Mouse (Mus musculus) MEL (cell line): ENCODE data around the gene Atp8b3. TPM values are rescaled to one million over a fixed set of nuclear protein-coding genes. Genes with fewer than 3 reads are reported as not detected.

Experiments used
- DNase-seq: peaks from one replicate; pipeline ENCODE4 v3.0.0; 2011; ENCODE audit warnings: low read depth, low spot score
- H3K27ac ChIP-seq: 2 replicates; pipeline ENCODE4 v1.5.1; 2012; ENCODE audit warnings: low read depth, mild to moderate bottlenecking, control low read depth, low read length, moderate library complexity; ENCODE audit not compliant: control insufficient read depth
- H3K27me3 ChIP-seq, 2 experiments: fragments of 150-350 bp in 1 of 2; sonication (generic) in 1 of 2; 2 replicates each; pipeline ENCODE4 v1.6.1; 2012; ENCODE audit warnings: low read length in 2 of 2, mild to moderate bottlenecking in 2 of 2, improper control_type of control experiment in 1 of 2, moderate library complexity in 1 of 2; ENCODE audit not compliant: insufficient read depth in 2 of 2, control insufficient read depth in 1 of 2
- H3K36me3 ChIP-seq, 2 experiments: 2 replicates each; pipeline ENCODE4 v1.6.1; 2012 to 2014; ENCODE audit warnings: low read length in 2 of 2, improper control_type of control experiment in 1 of 2, inconsistent platforms in 1 of 2, mild to moderate bottlenecking in 1 of 2; ENCODE audit not compliant: insufficient read depth in 2 of 2, control insufficient read depth in 1 of 2
- H3K4me1 ChIP-seq, 2 experiments: fragments of 150-350 bp in 1 of 2; sonication (generic) in 1 of 2; 2 replicates each; pipeline ENCODE4 v1.6.1; 2012; ENCODE audit warnings: low read length in 2 of 2, improper control_type of control experiment in 1 of 2, mild to moderate bottlenecking in 1 of 2; ENCODE audit not compliant: insufficient read depth in 2 of 2, control insufficient read depth in 1 of 2
- H3K4me3 ChIP-seq, 2 experiments: fragments of 150-350 bp in 1 of 2; sonication (generic) in 1 of 2; 2 replicates each; pipeline ENCODE4 v1.5.1; 2012; ENCODE audit warnings: low read depth in 2 of 2, low read length in 2 of 2, mild to moderate bottlenecking in 2 of 2, moderate library complexity in 2 of 2, control low read depth in 1 of 2, improper control_type of control experiment in 1 of 2; ENCODE audit not compliant: control insufficient read depth in 1 of 2, insufficient read depth in 1 of 2
- H3K79me2 ChIP-seq: 2 replicates; pipeline ENCODE4 v1.6.1; 2012; ENCODE audit warnings: mild to moderate bottlenecking, low read length, moderate library complexity; ENCODE audit not compliant: control insufficient read depth, poor library complexity, insufficient read depth
- H3K9ac ChIP-seq: 2 replicates; pipeline ENCODE4 v1.6.1; 2012; ENCODE audit warnings: low read depth, mild to moderate bottlenecking, control low read depth, low read length, moderate library complexity; ENCODE audit not compliant: control insufficient read depth, poor library complexity, severe bottlenecking
- H3K9me3 ChIP-seq: fragments of 150-350 bp; sonication (generic); replicated peaks from 2 replicates; pipeline ENCODE4 v1.6.1; 2012; ENCODE audit warnings: mild to moderate bottlenecking, low read length, improper control_type of control experiment, moderate library complexity; ENCODE audit not compliant: insufficient read depth
- CHD1 ChIP-seq: IDR thresholded peaks from 2 replicates; pipeline ENCODE4 v1.6.1; 2012; ENCODE audit warnings: low read depth, mild to moderate bottlenecking, inconsistent platforms, low read length, improper control_type of control experiment
- CTCF ChIP-seq, 3 experiments: IDR thresholded peaks in 2 of 3; conservative IDR thresholded peaks in 1 of 3; 2 replicates each; pipeline ENCODE4 v1.5.1; 2011 to 2012; ENCODE audit warnings: low read length in 3 of 3, low read depth in 2 of 3, mild to moderate bottlenecking in 2 of 3, improper control_type of control experiment in 1 of 3, inconsistent platforms in 1 of 3, mixed read lengths in 1 of 3, moderate library complexity in 1 of 3; ENCODE audit not compliant: control insufficient read depth in 1 of 3, insufficient read depth in 1 of 3, poor library complexity in 1 of 3, severe bottlenecking in 1 of 3
- EP300 ChIP-seq, 2 experiments: IDR thresholded peaks; 2 replicates each; pipeline ENCODE4 v1.6.1; 2011; ENCODE audit warnings: improper control_type of control experiment in 2 of 2, low read length in 2 of 2, low read depth in 1 of 2, mild to moderate bottlenecking in 1 of 2
- ETS1 ChIP-seq: IDR thresholded peaks from 2 replicates; pipeline ENCODE4 v1.6.1; 2012; ENCODE audit warnings: low read depth, mild to moderate bottlenecking, inconsistent platforms, low read length, improper control_type of control experiment, moderate library complexity
- KAT2A ChIP-seq: conservative IDR thresholded peaks from 2 replicates; pipeline ENCODE4 v1.6.1; 2012; ENCODE audit warnings: low read depth, low read length, improper control_type of control experiment, inconsistent platforms
- MAFK ChIP-seq: IDR thresholded peaks from 2 replicates; pipeline ENCODE4 v1.6.1; 2011; ENCODE audit warnings: low read depth, mild to moderate bottlenecking, low read length, improper control_type of control experiment, borderline replicate concordance
- MXI1 ChIP-seq: IDR thresholded peaks from 2 replicates; pipeline ENCODE4 v1.6.1; 2011; ENCODE audit warnings: mild to moderate bottlenecking, low read depth, low read length, improper control_type of control experiment
- MYC ChIP-seq: IDR thresholded peaks from 2 replicates; pipeline ENCODE4 v1.6.1; 2011; ENCODE audit warnings: low read depth, mild to moderate bottlenecking, low read length, improper control_type of control experiment, moderate library complexity
- NELFE ChIP-seq: IDR thresholded peaks from 2 replicates; pipeline ENCODE4 v1.6.1; 2011; ENCODE audit warnings: low read depth, low read length, improper control_type of control experiment
- NRF1 ChIP-seq: IDR thresholded peaks from 2 replicates; pipeline ENCODE4 v1.6.1; 2014; ENCODE audit warnings: low read depth, mild to moderate bottlenecking, inconsistent platforms, low read length, improper control_type of control experiment, moderate library complexity; ENCODE audit not compliant: poor library complexity, insufficient read depth, severe bottlenecking
- POLR2A ChIP-seq, 2 experiments: IDR thresholded peaks; 2 replicates each; pipeline ENCODE4 v1.6.1; 2011 to 2012; ENCODE audit warnings: low read length in 2 of 2, mild to moderate bottlenecking in 2 of 2, control low read depth in 1 of 2, improper control_type of control experiment in 1 of 2, low read depth in 1 of 2, moderate library complexity in 1 of 2; ENCODE audit not compliant: control insufficient read depth in 1 of 2, insufficient read depth in 1 of 2, poor library complexity in 1 of 2
- POLR2AphosphoS5 ChIP-seq: IDR thresholded peaks from 2 replicates; pipeline ENCODE4 v1.6.1; 2012; ENCODE audit warnings: low read depth, borderline replicate concordance, mild to moderate bottlenecking, inconsistent platforms, low read length, moderate library complexity, mixed read lengths
- RCOR1 ChIP-seq: IDR thresholded peaks from 2 replicates; pipeline ENCODE4 v1.6.1; 2012; ENCODE audit warnings: low read depth, mild to moderate bottlenecking, inconsistent platforms, low read length, improper control_type of control experiment
- TCF12 ChIP-seq: IDR thresholded peaks from 2 replicates; pipeline ENCODE4 v1.6.1; 2014; ENCODE audit warnings: low read depth, mild to moderate bottlenecking, inconsistent platforms, low read length, improper control_type of control experiment, moderate library complexity
- USF1 ChIP-seq: IDR thresholded peaks from 2 replicates; pipeline ENCODE4 v1.6.1; 2014; ENCODE audit warnings: low read depth, mild to moderate bottlenecking, inconsistent platforms, low read length, improper control_type of control experiment, moderate library complexity
- USF2 ChIP-seq, 2 experiments: IDR thresholded peaks; 2 replicates each; pipeline ENCODE4 v1.6.1; 2011 to 2012; ENCODE audit warnings: improper control_type of control experiment in 2 of 2, low read length in 2 of 2, borderline replicate concordance in 1 of 2, inconsistent platforms in 1 of 2, low read depth in 1 of 2, mild to moderate bottlenecking in 1 of 2; ENCODE audit not compliant: insufficient read depth in 1 of 2
- polyA plus RNA-seq, 2 experiments: library from polyadenylated mRNA; stranded (reverse) in 1 of 2; unstranded in 1 of 2; fragments of >175 nt in 1 of 2; fragments of >200 nt in 1 of 2; gene quantifications; 2 replicates each; pipeline versions ENCODE4 v1.2.1 to v1.2.4; 2012; ENCODE audit warnings: low replicate concordance in 2 of 2, low read depth in 1 of 2; ENCODE audit not compliant: insufficient read length in 2 of 2, insufficient read depth in 1 of 2, missing spikeins in 1 of 2
- total RNA-seq: library from RNA; depleted of rRNA; stranded (reverse); fragments of 300-350 nt; gene quantifications from 2 replicates; pipeline ENCODE4 v1.2.3, GENCODE M21; 2012; rRNA removed

Gene Atp8b3
- total RNA-seq (0.03 TPM in 1 of 2 replicates, not detected in the other), polyA plus RNA-seq (under 1 TPM in 1 of 2 experiments, not detected in 1; 0.13 TPM)

DNA sequence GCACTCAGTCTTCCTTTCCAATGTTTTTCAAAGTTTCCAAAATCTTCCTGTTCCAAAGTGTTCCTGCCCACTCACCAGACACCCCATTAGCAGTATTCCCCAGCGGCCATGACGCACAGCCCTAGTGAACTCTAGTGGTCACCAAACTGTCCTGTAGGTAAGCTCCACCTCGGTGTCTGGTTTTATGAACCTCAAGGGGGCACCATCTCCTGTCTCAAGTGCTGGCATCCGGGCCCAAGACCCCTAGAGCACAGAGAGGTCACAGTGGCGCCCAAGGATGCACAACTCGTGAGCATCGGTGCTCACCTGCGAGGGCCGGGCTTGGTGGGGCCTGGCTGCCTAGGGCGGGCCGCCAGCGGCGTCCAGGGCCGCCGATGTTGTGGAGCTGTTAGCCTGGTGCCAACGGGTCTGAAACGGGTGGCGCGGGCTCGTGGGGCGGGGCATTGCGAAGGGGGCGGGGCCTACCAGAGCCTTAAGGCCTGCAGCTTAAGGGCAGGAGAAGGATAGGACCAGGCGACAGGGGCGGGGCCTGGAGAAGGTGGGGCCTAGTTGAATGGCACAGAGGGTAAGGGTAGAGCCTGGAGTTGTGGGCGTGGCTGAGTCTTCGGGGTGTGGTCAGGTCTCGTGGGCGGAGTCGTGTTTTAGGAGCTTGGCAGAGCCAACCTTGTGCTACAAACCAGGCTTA lies at the start of gene Atp8b3:
Gene Atp8b3, minus strand, starts transcription at position 415 of the 685 bp plus-strand sequence.
- H3K4me3 ChIP-seq: peak within 1 kb of the TSS; percentile 47 to 86
- no peak within 1 kb of the TSS for H3K27ac ChIP-seq

GRCm38 (mm10) chr10:80587305-80587657 lies 48.4 kb upstream of the Atp8b3 start:
- H3K36me3 ChIP-seq: no peaks in the 10 kb centered on the region; a peak in 1 of 4 replicates
- TF ChIP-seq RCOR1 (no peak), KAT2A (no peak), CTCF (IDR thresholded peaks at IDR 0.05 in 2 of 3, conservative IDR thresholded peaks at IDR 0.05 in 1 of 3; ENCODE audit: control insufficient read depth in 1 of 3, insufficient read depth in 1 of 3, low read depth in 2 of 3, low read length in 3 of 3, poor library complexity in 1 of 3, severe bottlenecking in 1 of 3) (no peak), NRF1 (no peak), MXI1 (no peak), POLR2AphosphoS5 (no peak), USF2 (IDR thresholded peaks at IDR 0.05; ENCODE audit: borderline replicate concordance in 1 of 2, insufficient read depth in 1 of 2, low read depth in 1 of 2, low read length in 2 of 2) (no peak), NELFE (no peak), ETS1 (no peak), EP300 (IDR thresholded peaks at IDR 0.05; ENCODE audit: low read depth in 1 of 2, low read length in 2 of 2) (no peak), CHD1 (no peak), MYC (no peak), TCF12 (no peak)
- no peak for DNase-seq
- no peaks in the 10 kb centered on the region for H3K27me3 ChIP-seq
- H3K79me2 ChIP-seq: peaks cover 34% of the 10 kb centered on the region
- no peak overlapping the region for H3K27ac ChIP-seq
- no peaks in the 10 kb centered on the region for H3K9me3 ChIP-seq
- no peak overlapping the region for H3K4me3 ChIP-seq
- peaks cover 5 to 13% of the 10 kb centered on the region in 2 experiments; a peak in 3 of 4 replicates for H3K4me1 ChIP-seq
- H3K9ac ChIP-seq: no peak overlapping the region

More for the DNA sequence above, at the start of gene Atp8b3:
- Histone ChIP-seq H3K9me3 (no peaks in the 10 kb centered on the region), H3K79me2 (no peaks in the 10 kb centered on the region), H3K27me3 (no peaks in the 10 kb centered on the region), H3K9ac (peak within 1 kb of the TSS; percentile 58), H3K36me3 (peaks cover 0 to 9% of the 10 kb centered on the region in 2 experiments; a peak in 3 of 4 replicates), H3K4me1 (peaks cover 10 to 35% of the 10 kb centered on the region in 2 experiments; a peak in 3 of 4 replicates)
- no peak for TF ChIP-seq CHD1
- TF ChIP-seq USF1: peak; percentile 34; the same call in 1 of the 2 replicates
- no peak for TF ChIP-seq MAFK
- TF ChIP-seq POLR2A (IDR thresholded peaks at IDR 0.05; ENCODE audit: control insufficient read depth in 1 of 2, insufficient read depth in 1 of 2, low read depth in 1 of 2, low read length in 2 of 2, poor library complexity in 1 of 2): peak; percentile 22 to 36; a peak in 1 of 4 replicates
- TF ChIP-seq CTCF (IDR thresholded peaks at IDR 0.05 in 2 of 3, conservative IDR thresholded peaks at IDR 0.05 in 1 of 3; ENCODE audit: control insufficient read depth in 1 of 3, insufficient read depth in 1 of 3, low read depth in 2 of 3, low read length in 3 of 3, poor library complexity in 1 of 3, severe bottlenecking in 1 of 3): peak; percentile 9 to 42 (median 26); a peak in 3 of 6 replicates
- peak; percentile 99 for DNase-seq
